Mouse (Mus musculus): ENCODE data around the gene Arpin. TPM values are rescaled to one million over a fixed set of nuclear protein-coding genes. Genes with fewer than 3 reads are reported as not detected.

Gene Arpin
- total and polyA plus RNA-seq, 3 experiments, result not detected

- TF ChIP-seq MEF2A (IDR thresholded peaks at IDR 0.05; ENCODE audit: extremely low read depth, insufficient replicate concordance, low read depth, low read length, poor library complexity, severe bottlenecking) (no peak), TBP (IDR thresholded peaks at IDR 0.05; ENCODE audit: low read depth, low read length) (no peak), MAFK (IDR thresholded peaks at IDR 0.05; ENCODE audit: borderline replicate concordance, low read depth, low read length) (no peak), E2F4 (IDR thresholded peaks at IDR 0.05; ENCODE audit: borderline replicate concordance, low read depth, low read length) (no peak)
- Histone ChIP-seq H3K27me3 (ENCODE audit: control insufficient read depth in 1 of 2, insufficient read depth in 2 of 2, low read length in 2 of 2) (no peaks in the 10 kb centered on the region), H3K4me3 (ENCODE audit: control insufficient read depth in 1 of 2, insufficient read depth in 1 of 2, low read depth in 2 of 2, low read length in 2 of 2) (no peak overlapping the region), H3K27ac (ENCODE audit: control insufficient read depth, low read depth, low read length) (no peak overlapping the region), H3K9ac (ENCODE audit: control insufficient read depth, low read depth, low read length, poor library complexity, severe bottlenecking) (no peak overlapping the region), H3K9me3 (replicated peaks; ENCODE audit: insufficient read depth, low read length) (no peaks in the 10 kb centered on the region), H3K4me1 (ENCODE audit: control insufficient read depth in 1 of 2, insufficient read depth in 2 of 2, low read length in 2 of 2) (peaks cover 0 to 4% of the 10 kb centered on the region in 2 experiments; a peak in 1 of 4 replicates), H3K36me3 (ENCODE audit: control insufficient read depth in 1 of 2, insufficient read depth in 2 of 2, low read length in 2 of 2) (no peaks in the 10 kb centered on the region; a peak in 1 of 4 replicates), H3K79me2 (ENCODE audit: control insufficient read depth, insufficient read depth, low read length, poor library complexity) (no peaks in the 10 kb centered on the region)
- DNase-seq (ENCODE audit: low read depth, low spot score), result no peak
Observed at GRCm38 (mm10) chr7:79888603-79889002, 46.6 kb downstream of the Arpin start.

DNA sequence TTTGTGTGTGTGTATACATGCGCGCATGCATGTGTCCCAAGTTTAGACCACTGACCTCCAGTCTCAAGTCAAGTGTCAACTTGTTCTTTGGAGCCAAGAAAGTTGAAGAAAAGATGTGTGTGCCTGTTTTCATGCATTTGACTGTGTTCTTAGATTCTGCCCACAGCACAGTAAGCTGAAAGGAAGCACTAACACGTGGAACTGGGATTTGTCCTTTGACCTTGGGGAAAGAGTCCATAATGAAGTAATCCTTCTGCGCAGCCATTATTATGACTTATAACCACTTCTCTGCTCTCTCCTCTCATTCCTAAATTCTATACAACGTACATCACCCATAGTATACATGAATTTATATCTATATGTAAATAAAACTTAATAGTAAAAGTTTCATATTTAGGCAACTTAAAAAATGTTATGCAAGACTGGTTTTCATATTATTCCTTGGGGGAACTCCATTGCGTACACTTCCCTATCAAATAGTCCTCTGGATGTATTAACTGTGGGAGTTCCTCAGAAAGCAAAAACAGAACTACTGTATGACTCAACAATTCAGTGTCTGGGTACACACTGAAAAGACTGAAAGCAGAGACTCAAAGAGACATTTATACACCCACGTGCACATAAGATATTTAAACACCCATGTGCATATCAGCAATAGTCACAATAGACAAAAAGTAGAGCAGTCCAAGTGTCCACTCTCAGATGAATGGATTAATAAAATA is 51.4 kb downstream of the Arpin start:
- Histone ChIP-seq H3K9ac (ENCODE audit: control insufficient read depth, low read depth, low read length, poor library complexity, severe bottlenecking) (no peak overlapping the region), H3K9me3 (replicated peaks; ENCODE audit: insufficient read depth, low read length) (no peaks in the 10 kb centered on the region), H3K79me2 (ENCODE audit: control insufficient read depth, insufficient read depth, low read length, poor library complexity) (no peaks in the 10 kb centered on the region), H3K27ac (ENCODE audit: control insufficient read depth, low read depth, low read length) (no peak overlapping the region), H3K4me1 (ENCODE audit: control insufficient read depth in 1 of 2, insufficient read depth in 2 of 2, low read length in 2 of 2) (no peaks in the 10 kb centered on the region; a peak in 1 of 4 replicates), H3K27me3 (ENCODE audit: control insufficient read depth in 1 of 2, insufficient read depth in 2 of 2, low read length in 2 of 2) (no peaks in the 10 kb centered on the region), H3K36me3 (ENCODE audit: control insufficient read depth in 1 of 2, insufficient read depth in 2 of 2, low read length in 2 of 2) (no peaks in the 10 kb centered on the region), H3K4me3 (ENCODE audit: control insufficient read depth in 1 of 2, insufficient read depth in 1 of 2, low read depth in 2 of 2, low read length in 2 of 2) (no peak overlapping the region)
- TF ChIP-seq KAT2A (conservative IDR thresholded peaks at IDR 0.05; ENCODE audit: low read depth, low read length) (no peak), USF2 (IDR thresholded peaks at IDR 0.05; ENCODE audit: borderline replicate concordance in 1 of 2, insufficient read depth in 1 of 2, low read depth in 1 of 2, low read length in 2 of 2) (no peak), CTCF (IDR thresholded peaks at IDR 0.05 in 2 of 3, conservative IDR thresholded peaks at IDR 0.05 in 1 of 3; ENCODE audit: control insufficient read depth in 1 of 3, insufficient read depth in 1 of 3, low read depth in 2 of 3, low read length in 3 of 3, poor library complexity in 1 of 3, severe bottlenecking in 1 of 3) (no peak), USF1 (IDR thresholded peaks at IDR 0.05; ENCODE audit: low read depth, low read length) (no peak), BHLHE40 (IDR thresholded peaks at IDR 0.05; ENCODE audit: borderline replicate concordance, low read depth, low read length) (no peak), ZKSCAN1 (IDR thresholded peaks at IDR 0.05; ENCODE audit: low read depth, low read length) (no peak), CHD1 (IDR thresholded peaks at IDR 0.05; ENCODE audit: low read depth, low read length) (no peak), NELFE (IDR thresholded peaks at IDR 0.05; ENCODE audit: low read depth, low read length) (no peak), EP300 (IDR thresholded peaks at IDR 0.05; ENCODE audit: low read depth in 1 of 2, low read length in 2 of 2) (no peak), SIN3A (IDR thresholded peaks at IDR 0.05; ENCODE audit: low read length) (no peak), ZC3H11A (IDR thresholded peaks at IDR 0.05; ENCODE audit: low read depth, low read length) (no peak), MEF2A (IDR thresholded peaks at IDR 0.05; ENCODE audit: extremely low read depth, insufficient replicate concordance, low read depth, low read length, poor library complexity, severe bottlenecking) (no peak), RCOR1 (IDR thresholded peaks at IDR 0.05; ENCODE audit: low read depth, low read length) (no peak), SMC3 (IDR thresholded peaks at IDR 0.05; ENCODE audit: low read depth, low read length) (no peak), GABPA (IDR thresholded peaks at IDR 0.05; ENCODE audit: low read depth, low read length) (no peak), RAD21 (IDR thresholded peaks at IDR 0.05; ENCODE audit: low read depth, low read length) (no peak), ZNF384 (IDR thresholded peaks at IDR 0.05; ENCODE audit: low read depth, low read length) (no peak), JUND (IDR thresholded peaks at IDR 0.05; ENCODE audit: low read depth, low read length) (no peak)
- DNase-seq (ENCODE audit: low read depth, low spot score), result no peak

Data from MEL (cell line).